Mouse (Mus musculus) thymus, adult 2 months (tissue): ENCODE measurements around the gene Gm10300. TPM values are rescaled to one million over a fixed set of nuclear protein-coding genes. Genes with fewer than 3 reads are reported as not detected.

Source experiments
- DNase-seq: peaks from one replicate; pipeline ENCODE4 v3.0.0; 2021
- H3K27ac ChIP-seq: fragments of 200-500 bp; 2 replicates; pipeline ENCODE4 v1.5.1; 2012; ENCODE audit warnings: low read length, control low read depth; ENCODE audit not compliant: control insufficient read depth, insufficient read depth
- H3K27me3 ChIP-seq: fragments of 200-500 bp; 2 replicates; pipeline ENCODE4 v1.6.1; 2012; ENCODE audit warnings: mild to moderate bottlenecking, low read length, moderate library complexity, mixed read lengths; ENCODE audit not compliant: control insufficient read depth, insufficient read depth
- H3K36me3 ChIP-seq: fragments of 200-500 bp; 2 replicates; pipeline ENCODE4 v1.6.1; 2012; ENCODE audit warnings: mild to moderate bottlenecking, low read length, moderate library complexity; ENCODE audit not compliant: control insufficient read depth, insufficient read depth
- H3K4me1 ChIP-seq: fragments of 200-500 bp; replicated peaks from 2 replicates; pipeline ENCODE4 v1.6.1; 2012; ENCODE audit warnings: low read length; ENCODE audit not compliant: control insufficient read depth, insufficient read depth
- H3K4me3 ChIP-seq: fragments of 200-500 bp; 2 replicates; pipeline ENCODE4 v1.5.1; 2012; ENCODE audit warnings: mild to moderate bottlenecking, low read length, control low read depth, moderate library complexity; ENCODE audit not compliant: control insufficient read depth, insufficient read depth
- CTCF ChIP-seq: fragments of 200-500 bp; IDR thresholded peaks from 2 replicates; pipeline ENCODE4 v1.5.1; 2012; ENCODE audit warnings: mild to moderate bottlenecking, control low read depth, low read length, moderate library complexity, borderline replicate concordance; ENCODE audit not compliant: control insufficient read depth, poor library complexity, insufficient read depth; ENCODE audit errors: extremely low read depth
- POLR2A ChIP-seq: fragments of 200-500 bp; IDR thresholded peaks from 2 replicates; pipeline ENCODE4 v1.6.1; 2012; ENCODE audit warnings: mild to moderate bottlenecking, low read length, control low read depth, moderate library complexity; ENCODE audit not compliant: control insufficient read depth, poor library complexity, insufficient read depth; ENCODE audit errors: extremely low read depth
- WGBS: fragments of 180-500 bp; shearing (Covaris S2); methylation state at CpG from one replicate; pipeline ENCODE4 v1.1.7; 2018; 5-methylcytosine and 5-hydroxymethylcytosine counted together
- polyA plus RNA-seq: library from polyadenylated mRNA; depleted of rRNA; stranded (reverse); fragments of >200 nt; gene quantifications from 2 replicates; pipeline ENCODE4 v1.2.3, GENCODE M21; 2012; rRNA removed

The Gm10300 gene
- 0.07 and 0.10 TPM in 2 replicates for polyA plus RNA-seq

GRCm38 (mm10) chr4:132074077-132074932 is at the start of gene Gm10300:
Gm10300 (plus strand) TSS chr4:132074697.
- TF ChIP-seq POLR2A (no peak), CTCF (no peak)
- Histone ChIP-seq H3K27ac (no peak within 1 kb of the TSS), H3K27me3 (no peaks in the 10 kb centered on the region), H3K36me3 (no peaks in the 10 kb centered on the region), H3K4me3 (peak within 1 kb of the TSS; percentile 81), H3K4me1 (peaks cover 15% of the 10 kb centered on the region)
- 3% methylated on average over 42 of the region's 42 CpGs for WGBS
- DNase-seq: peak; percentile 51

- no peaks in the 10 kb centered on the region; the same call in 1 of the 2 replicates for H3K4me1 ChIP-seq
- no peaks in the 10 kb centered on the region for H3K27me3 ChIP-seq
- TF ChIP-seq CTCF (no peak), POLR2A (no peak)
- WGBS: 91% methylated on average over 2 of the region's 2 CpGs
- no peak overlapping the region for H3K27ac ChIP-seq
- H3K36me3 ChIP-seq: no peaks in the 10 kb centered on the region
- no peak overlapping the region for H3K4me3 ChIP-seq
- DNase-seq: no peak
Observed at GRCm38 (mm10) chr4:132025264-132025663, 49.2 kb upstream of the Gm10300 start.

- Histone ChIP-seq H3K27ac (no peak overlapping the region), H3K27me3 (no peaks in the 10 kb centered on the region), H3K4me3 (no peak overlapping the region), H3K4me1 (peaks cover 4% of the 10 kb centered on the region), H3K36me3 (no peaks in the 10 kb centered on the region)
- DNase-seq: no peak
- WGBS: 93% methylated on average over 5 of the region's 5 CpGs
- TF ChIP-seq POLR2A (no peak), CTCF (no peak)
Observed at GRCm38 (mm10) chr4:132025738-132026527, 48.6 kb upstream of the Gm10300 start.

GRCm38 (mm10) chr4:132027167-132027566 is 47.3 kb upstream of the Gm10300 start:
- TF ChIP-seq CTCF (no peak), POLR2A (no peak)
- WGBS: 96% methylated on average over 6 of the region's 6 CpGs
- Histone ChIP-seq H3K27ac (no peak overlapping the region), H3K4me3 (no peak overlapping the region), H3K27me3 (no peaks in the 10 kb centered on the region), H3K4me1 (peaks cover 4% of the 10 kb centered on the region), H3K36me3 (no peaks in the 10 kb centered on the region)
- no peak for DNase-seq

- H3K4me3 ChIP-seq: no peak overlapping the region
- no peaks in the 10 kb centered on the region for H3K27me3 ChIP-seq
- H3K4me1 ChIP-seq: peaks cover 4% of the 10 kb centered on the region
- H3K36me3 ChIP-seq: no peaks in the 10 kb centered on the region
- TF ChIP-seq CTCF: no peak
- H3K27ac ChIP-seq: no peak overlapping the region
- WGBS: 95% methylated on average over 1 of the region's 1 CpGs
- DNase-seq: no peak
Observed at GRCm38 (mm10) chr4:132027806-132028205, 46.7 kb upstream of the Gm10300 start.

GRCm38 (mm10) chr4:132029851-132030741 is 44.4 kb upstream of the Gm10300 start:
- Histone ChIP-seq H3K27me3 (no peaks in the 10 kb centered on the region), H3K4me3 (no peak overlapping the region)

More at GRCm38 (mm10) chr4:132029851-132030741, 44.4 kb upstream of the Gm10300 start:
- no peak for DNase-seq
- 70% methylated on average over 10 of the region's 10 CpGs for WGBS
- peaks cover 4% of the 10 kb centered on the region for H3K4me1 ChIP-seq
- no peaks in the 10 kb centered on the region for H3K36me3 ChIP-seq
- no peak overlapping the region for H3K27ac ChIP-seq
- no peak for TF ChIP-seq POLR2A
- TF ChIP-seq CTCF: no peak
